Mouse (Mus musculus) midbrain, embryonic 13.5 days (tissue): ENCODE results near the gene Fam114a1. TPM values are rescaled to one million over a fixed set of nuclear protein-coding genes. Genes with fewer than 3 reads are reported as not detected.
A peak's percentile ranks its signal among the peaks of the same experiment; 100 is the strongest.

ENCODE experiments used
- ATAC-seq: fragments of 200-750 bp; cut with Nextera tagmentation; 2 replicates; pipeline ENCODE4 v1.8.0; 2017; ENCODE audit warnings: mild to moderate bottlenecking, moderate TSS enrichment, moderate library complexity
- H3K27ac ChIP-seq: fragments of 300-500 bp; sonication (generic); 2 replicates; pipeline ENCODE4 v1.5.1; 2015; ENCODE audit warnings: inconsistent platforms, mild to moderate bottlenecking, moderate library complexity
- H3K27me3 ChIP-seq: fragments of 300-500 bp; sonication (generic); 2 replicates; pipeline ENCODE4 v1.6.1; 2015; ENCODE audit warnings: mild to moderate bottlenecking, inconsistent platforms
- H3K36me3 ChIP-seq: fragments of 300-500 bp; sonication (generic); 2 replicates; pipeline ENCODE4 v1.6.1; 2015; ENCODE audit warnings: mild to moderate bottlenecking, inconsistent platforms
- H3K4me1 ChIP-seq: fragments of 300-500 bp; sonication (generic); replicated peaks from 2 replicates; pipeline ENCODE4 v1.6.1; 2015; ENCODE audit warnings: inconsistent platforms
- H3K4me2 ChIP-seq: fragments of 300-500 bp; sonication (generic); replicated peaks from 2 replicates; pipeline ENCODE4 v1.6.1; 2015; ENCODE audit warnings: moderate library complexity, mild to moderate bottlenecking, inconsistent platforms
- H3K4me3 ChIP-seq: fragments of 300-500 bp; sonication (generic); replicated peaks from 2 replicates; pipeline ENCODE4 v1.5.1; 2015; ENCODE audit warnings: mild to moderate bottlenecking, inconsistent platforms
- H3K9ac ChIP-seq: fragments of 300-500 bp; sonication (generic); replicated peaks from 2 replicates; pipeline ENCODE4 v1.6.1; 2015; ENCODE audit warnings: mild to moderate bottlenecking, inconsistent platforms
- H3K9me3 ChIP-seq: fragments of 300-500 bp; sonication (generic); 2 replicates; pipeline ENCODE4 v1.6.1; 2016; ENCODE audit warnings: mild to moderate bottlenecking, inconsistent platforms
- WGBS: fragments of 180-500 bp; shearing (Covaris S2); methylation state at CpG from one replicate; pipeline ENCODE4 v1.1.7; 2015; 5-methylcytosine and 5-hydroxymethylcytosine counted together
- polyA plus RNA-seq: library from polyadenylated mRNA; unstranded; fragments of >200 nt; fragmentation: Nextera tagmentation; extraction: Ambion mirVana; gene quantifications from 2 replicates; pipeline ENCODE4 v1.2.1, GENCODE M21; 2015

The Fam114a1 gene
- polyA plus RNA-seq, 1 experiment from 2014 or later = 6.8 TPM

DNA sequence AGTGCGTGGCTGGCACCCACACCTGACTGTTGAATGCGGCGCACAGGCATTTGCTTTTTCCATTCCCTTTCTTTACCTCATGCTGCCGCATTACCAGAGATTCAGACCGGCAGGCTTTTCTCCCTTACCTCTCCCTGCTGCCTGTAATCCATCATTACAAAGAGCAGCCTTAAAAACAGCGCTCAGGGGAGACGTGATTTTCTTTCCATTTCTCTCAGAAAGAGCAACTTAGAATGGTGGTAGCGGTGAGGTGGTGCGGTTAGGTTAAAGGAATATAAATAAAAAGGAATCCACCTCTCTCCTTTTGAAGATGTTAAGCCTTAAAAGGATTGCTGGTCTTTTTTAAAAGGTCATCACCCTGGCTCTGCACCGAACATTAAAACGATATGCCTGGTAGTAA lies 100.0 kb downstream of the Fam114a1 start:
- H3K4me2 ChIP-seq = no peak overlapping the region
- H3K27ac ChIP-seq = peak overlapping the region; percentile 48
- no peaks in the 10 kb centered on the region for H3K36me3 ChIP-seq
- H3K4me1 ChIP-seq = peaks cover 6% of the 10 kb centered on the region; the same call in 1 of the 2 replicates
- no peak for ATAC-seq
- no peak overlapping the region for H3K4me3 ChIP-seq
- H3K9ac ChIP-seq = no peak overlapping the region
- 53% methylated on average over 11 of the region's 11 CpGs for WGBS
- no peaks in the 10 kb centered on the region for H3K27me3 ChIP-seq
- no peaks in the 10 kb centered on the region for H3K9me3 ChIP-seq

DNA sequence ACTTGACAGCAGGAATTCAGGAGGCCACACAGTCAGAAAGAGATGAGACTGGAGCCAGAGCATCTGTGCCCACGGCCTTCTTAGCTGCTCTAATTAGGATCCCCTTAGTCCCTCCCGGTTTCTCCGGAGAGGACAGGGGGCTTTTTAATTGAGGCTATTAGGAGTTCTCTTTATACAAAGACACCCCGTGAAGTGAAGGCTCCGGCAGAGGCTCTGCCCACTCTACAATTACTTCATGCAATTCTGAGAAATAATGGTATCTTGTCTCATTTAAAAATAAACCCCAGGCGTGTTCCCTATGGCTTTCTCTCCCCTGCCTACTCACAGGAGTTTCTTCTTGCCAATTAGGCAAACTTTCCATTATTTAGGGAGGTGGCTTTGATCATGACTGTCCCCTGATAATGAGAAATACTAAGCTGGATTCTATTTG lies 101.8 kb downstream of the Fam114a1 start:
- no peaks in the 10 kb centered on the region for H3K27me3 ChIP-seq
- H3K9ac ChIP-seq = no peak overlapping the region
- H3K9me3 ChIP-seq = no peaks in the 10 kb centered on the region
- no peak overlapping the region for H3K4me2 ChIP-seq
- no peaks in the 10 kb centered on the region for H3K36me3 ChIP-seq
- ATAC-seq = peak; percentile 82
- WGBS = 13% methylated on average over 6 of the region's 6 CpGs
- peak overlapping the region; percentile 36 for H3K27ac ChIP-seq
- no peak overlapping the region for H3K4me3 ChIP-seq
- peaks cover 6% of the 10 kb centered on the region; the same call in 1 of the 2 replicates for H3K4me1 ChIP-seq

DNA sequence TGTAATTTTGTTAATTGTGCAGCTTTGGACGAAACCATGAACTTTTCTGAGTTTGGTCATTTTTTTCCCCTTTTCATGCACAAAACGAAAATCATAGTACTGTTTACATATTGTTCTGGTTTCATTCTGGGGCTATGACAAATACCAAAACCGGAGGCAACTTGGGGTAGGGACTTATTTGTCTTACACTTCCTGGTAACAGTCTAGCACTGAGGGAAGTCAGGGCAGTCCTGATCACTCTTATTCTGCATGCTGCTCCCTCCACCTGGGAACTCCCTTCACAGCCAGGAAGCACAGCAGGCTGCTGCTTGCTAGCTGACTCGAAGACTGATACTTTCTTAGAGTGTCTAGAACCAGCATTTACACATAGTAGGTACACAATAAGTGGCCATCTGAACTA lies 103.4 kb downstream of the Fam114a1 start:
- no peak overlapping the region for H3K27ac ChIP-seq
- H3K4me2 ChIP-seq = no peak overlapping the region
- H3K4me3 ChIP-seq = no peak overlapping the region
- H3K9me3 ChIP-seq = no peaks in the 10 kb centered on the region
- H3K27me3 ChIP-seq = no peaks in the 10 kb centered on the region
- 82% methylated on average over 4 of the region's 4 CpGs for WGBS
- H3K36me3 ChIP-seq = no peaks in the 10 kb centered on the region
- no peak overlapping the region for H3K9ac ChIP-seq
- H3K4me1 ChIP-seq = peaks cover 6% of the 10 kb centered on the region; the same call in 1 of the 2 replicates
- no peak for ATAC-seq

DNA sequence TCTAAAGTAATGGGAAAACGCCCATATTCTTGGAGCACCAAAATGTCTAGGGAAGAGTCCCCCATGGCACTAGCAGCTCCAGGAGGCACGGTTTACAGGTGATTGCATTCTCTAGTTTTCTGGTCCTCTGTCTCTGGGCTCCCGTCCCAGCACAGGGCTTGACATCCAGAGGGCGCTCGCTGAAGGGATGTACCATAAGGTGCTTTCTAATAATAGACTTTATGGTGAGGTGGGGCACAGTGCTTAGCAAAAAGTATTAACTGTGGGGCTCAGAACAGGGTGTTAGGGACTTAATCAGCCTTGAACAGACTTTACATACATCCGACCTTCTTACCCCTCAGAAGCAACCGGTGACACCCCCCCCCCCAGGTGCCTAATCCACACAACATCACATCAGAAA lies 104.8 kb downstream of the Fam114a1 start:
- no peak for ATAC-seq
- H3K9me3 ChIP-seq = no peaks in the 10 kb centered on the region
- no peak overlapping the region for H3K9ac ChIP-seq
- H3K4me2 ChIP-seq = no peak overlapping the region
- H3K27me3 ChIP-seq = no peaks in the 10 kb centered on the region
- peaks cover 6% of the 10 kb centered on the region; the same call in 1 of the 2 replicates for H3K4me1 ChIP-seq
- H3K4me3 ChIP-seq = no peak overlapping the region
- no peaks in the 10 kb centered on the region for H3K36me3 ChIP-seq
- H3K27ac ChIP-seq = no peak overlapping the region
- 72% methylated on average over 7 of the region's 7 CpGs for WGBS

GRCm38 (mm10) chr5:65076087-65076486 lies 106.2 kb downstream of the Fam114a1 start:
- Histone ChIP-seq H3K27me3 (no peaks in the 10 kb centered on the region), H3K4me2 (no peak overlapping the region), H3K9me3 (no peaks in the 10 kb centered on the region), H3K4me3 (no peak overlapping the region), H3K4me1 (0 out of 2 replicates have a peak, but pooled peaks cover 3% of the 10 kb centered on the region), H3K27ac (no peak overlapping the region), H3K9ac (no peak overlapping the region), H3K36me3 (no peaks in the 10 kb centered on the region)
- ATAC-seq = no peak
- 82% methylated on average over 2 of the region's 2 CpGs for WGBS

DNA sequence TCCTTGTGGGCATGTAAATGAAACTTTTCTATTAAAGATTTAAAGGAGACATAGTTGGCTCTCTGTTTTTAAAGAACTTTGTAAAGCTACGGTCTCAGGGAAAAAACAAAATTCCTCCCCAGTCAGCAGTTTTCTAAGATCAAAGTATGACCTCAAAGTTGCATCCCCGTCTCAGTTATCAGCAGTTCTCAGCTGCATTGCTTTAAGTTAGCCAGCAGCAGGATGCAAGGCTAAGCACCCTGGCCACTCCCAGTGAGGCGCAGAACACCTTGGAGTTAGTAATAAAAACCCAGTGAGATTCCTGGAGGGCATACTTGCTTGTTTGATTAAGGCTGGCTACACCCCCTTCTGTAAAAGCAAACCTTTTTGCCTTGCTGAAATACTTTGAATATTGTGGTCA lies 106.9 kb downstream of the Fam114a1 start:
- Histone ChIP-seq H3K27ac (no peak overlapping the region), H3K4me3 (no peak overlapping the region), H3K9me3 (no peaks in the 10 kb centered on the region), H3K36me3 (no peaks in the 10 kb centered on the region), H3K9ac (no peak overlapping the region), H3K27me3 (no peaks in the 10 kb centered on the region), H3K4me1 (0 out of 2 replicates have a peak, but pooled peaks cover under 1% of the 10 kb centered on the region), H3K4me2 (no peak overlapping the region)
- WGBS = 57% methylated on average over 3 of the region's 3 CpGs
- ATAC-seq = no peak

DNA sequence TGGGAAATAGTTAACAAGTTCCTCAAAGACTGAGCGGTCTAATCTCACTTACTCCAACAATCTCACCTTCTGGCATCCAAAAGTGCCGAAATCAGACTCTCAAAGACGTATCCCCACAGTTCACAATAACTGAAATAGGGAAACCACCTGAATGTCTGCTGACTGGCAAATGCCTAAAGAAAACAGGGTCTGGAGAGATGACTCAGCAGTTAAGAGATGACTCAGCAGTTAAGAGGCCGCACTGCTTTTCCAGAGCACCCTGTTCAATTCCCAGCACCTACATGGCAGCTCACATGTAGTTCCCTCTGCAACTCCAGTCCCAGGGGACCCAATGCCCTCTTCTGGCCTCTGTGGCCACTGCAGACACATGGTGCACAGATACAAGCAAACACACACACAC lies 108.2 kb downstream of the Fam114a1 start:
- ATAC-seq = no peak
- Histone ChIP-seq H3K9me3 (no peaks in the 10 kb centered on the region), H3K4me3 (no peak overlapping the region), H3K27ac (no peak overlapping the region), H3K4me2 (no peak overlapping the region), H3K4me1 (no peaks in the 10 kb centered on the region), H3K36me3 (no peaks in the 10 kb centered on the region), H3K27me3 (no peaks in the 10 kb centered on the region), H3K9ac (no peak overlapping the region)
- WGBS = 98% methylated on average over 4 of the region's 4 CpGs

DNA sequence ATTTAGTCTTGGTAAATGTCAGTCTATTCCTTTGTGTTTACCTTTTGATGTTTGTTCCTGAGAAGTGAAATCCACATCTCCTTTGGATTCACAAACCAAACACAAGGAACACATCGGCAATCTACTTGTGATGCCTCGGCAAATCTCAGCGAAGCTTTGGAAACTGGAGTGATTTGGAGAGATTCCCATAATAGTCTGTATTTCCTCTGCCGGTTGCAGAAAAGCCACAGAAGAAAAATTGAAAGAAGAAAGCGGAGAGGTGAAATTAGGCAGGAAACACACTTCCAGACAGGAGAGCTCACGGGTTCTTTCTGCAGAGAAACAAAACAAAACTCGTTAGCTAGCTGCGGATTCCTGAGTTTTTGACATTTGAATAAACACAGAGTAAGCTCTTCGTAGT lies 110.0 kb downstream of the Fam114a1 start:
- H3K27me3 ChIP-seq = no peaks in the 10 kb centered on the region
- no peak overlapping the region for H3K27ac ChIP-seq
- no peaks in the 10 kb centered on the region for H3K36me3 ChIP-seq
- no peak for ATAC-seq
- H3K9ac ChIP-seq = no peak overlapping the region
- no peaks in the 10 kb centered on the region for H3K9me3 ChIP-seq
- no peak overlapping the region for H3K4me3 ChIP-seq
- H3K4me1 ChIP-seq = no peaks in the 10 kb centered on the region
- 77% methylated on average over 9 of the region's 9 CpGs for WGBS
- no peak overlapping the region for H3K4me2 ChIP-seq

DNA sequence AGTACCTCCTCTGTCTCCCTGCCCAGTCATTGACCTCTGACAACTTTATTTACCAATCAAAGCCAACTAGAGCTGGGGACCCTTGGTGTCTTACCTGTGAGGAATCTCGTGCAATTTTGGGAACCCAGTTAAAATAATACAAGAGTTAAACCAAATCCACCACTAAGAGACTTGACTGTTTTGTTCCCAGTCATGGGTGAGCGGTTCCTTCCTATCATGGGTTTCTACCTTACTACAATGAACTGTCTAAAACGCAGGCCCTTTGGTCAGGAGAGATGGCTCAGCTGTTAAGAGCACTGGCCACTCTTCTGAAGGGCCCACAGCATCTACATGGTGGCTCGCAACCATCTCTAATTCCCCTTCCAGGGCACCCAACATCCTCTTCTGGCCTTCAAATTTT lies 112.0 kb downstream of the Fam114a1 start:
- Histone ChIP-seq H3K4me3 (no peak overlapping the region), H3K27me3 (no peaks in the 10 kb centered on the region), H3K9ac (no peak overlapping the region), H3K9me3 (no peaks in the 10 kb centered on the region), H3K4me2 (no peak overlapping the region), H3K36me3 (no peaks in the 10 kb centered on the region), H3K4me1 (no peaks in the 10 kb centered on the region), H3K27ac (no peak overlapping the region)
- WGBS = 76% methylated on average over 4 of the region's 4 CpGs
- no peak for ATAC-seq

- H3K27me3 ChIP-seq = no peaks in the 10 kb centered on the region
- no peak for ATAC-seq
- H3K9me3 ChIP-seq = no peaks in the 10 kb centered on the region
- 90% methylated on average over 6 of the region's 6 CpGs for WGBS
- no peak overlapping the region for H3K4me2 ChIP-seq
- H3K36me3 ChIP-seq = no peaks in the 10 kb centered on the region
- H3K9ac ChIP-seq = no peak overlapping the region
- H3K27ac ChIP-seq = no peak overlapping the region
- H3K4me1 ChIP-seq = no peaks in the 10 kb centered on the region
- H3K4me3 ChIP-seq = no peak overlapping the region
Observed at GRCm38 (mm10) chr5:65086522-65086921, 116.7 kb downstream of the Fam114a1 start.

DNA sequence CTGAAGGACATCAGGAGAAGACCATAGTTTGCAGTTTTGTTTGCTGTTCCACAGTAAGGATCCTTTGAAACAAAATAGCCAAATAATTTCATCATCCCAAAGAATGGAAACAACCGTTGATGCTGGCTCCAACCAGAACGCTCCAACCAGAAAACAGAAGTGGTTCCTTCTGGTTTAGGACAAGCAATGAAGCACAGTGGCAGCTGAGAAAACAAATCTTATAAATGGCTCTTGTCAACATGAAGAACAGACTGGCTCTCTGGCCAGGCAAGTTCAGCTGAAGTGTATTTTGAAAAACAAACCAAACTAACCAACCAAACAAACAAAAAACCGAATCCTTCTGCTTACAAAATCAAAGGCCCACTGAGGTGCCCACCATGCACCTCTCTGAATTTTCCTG lies 119.8 kb downstream of the Fam114a1 start:
- no peak overlapping the region for H3K9ac ChIP-seq
- no peaks in the 10 kb centered on the region for H3K9me3 ChIP-seq
- 79% methylated on average over 3 of the region's 3 CpGs for WGBS
- H3K36me3 ChIP-seq = no peaks in the 10 kb centered on the region
- no peaks in the 10 kb centered on the region for H3K27me3 ChIP-seq
- H3K4me2 ChIP-seq = no peak overlapping the region
- no peaks in the 10 kb centered on the region for H3K4me1 ChIP-seq
- no peak for ATAC-seq
- no peak overlapping the region for H3K4me3 ChIP-seq
- no peak overlapping the region for H3K27ac ChIP-seq

GRCm38 (mm10) chr5:65091184-65091858 lies 121.5 kb downstream of the Fam114a1 start:
- H3K4me2 ChIP-seq = no peak overlapping the region
- no peaks in the 10 kb centered on the region for H3K4me1 ChIP-seq
- no peaks in the 10 kb centered on the region for H3K9me3 ChIP-seq
- no peak for ATAC-seq
- H3K9ac ChIP-seq = no peak overlapping the region
- WGBS = 79% methylated on average over 11 of the region's 11 CpGs
- H3K27me3 ChIP-seq = no peaks in the 10 kb centered on the region
- H3K27ac ChIP-seq = no peak overlapping the region
- H3K4me3 ChIP-seq = no peak overlapping the region
- H3K36me3 ChIP-seq = no peaks in the 10 kb centered on the region
